Mouse (Mus musculus) CH12.LX (cell line): ENCODE data around the gene Gpatch2. TPM values are rescaled to one million over a fixed set of nuclear protein-coding genes. Genes with fewer than 3 reads are reported as not detected.

ENCODE experiments used
- DNase-seq: peaks from one replicate; pipeline ENCODE4 v3.0.0-alpha.2; 2013; ENCODE audit errors: extremely low read depth
- H3K27ac ChIP-seq: 2 replicates; pipeline ENCODE4 v1.5.1; 2012; ENCODE audit warnings: low read depth, mild to moderate bottlenecking, control low read depth, moderate library complexity; ENCODE audit not compliant: insufficient read depth
- H3K27me3 ChIP-seq: replicated peaks from 2 replicates; pipeline ENCODE3; 2012; ENCODE audit warnings: inconsistent platforms
- H3K36me3 ChIP-seq, 2 experiments: replicated peaks in 1 of 2; 2 replicates each; pipeline versions ENCODE3 to v1.6.1; 2012; ENCODE audit warnings: inconsistent platforms in 1 of 2, low read length in 1 of 2, mild to moderate bottlenecking in 1 of 2, mixed read lengths in 1 of 2, moderate library complexity in 1 of 2; ENCODE audit not compliant: control insufficient read depth in 1 of 2, insufficient read depth in 1 of 2
- H3K4me1 ChIP-seq, 2 experiments: 2 replicates each; pipeline ENCODE4 v1.6.1; 2012; ENCODE audit warnings: inconsistent platforms in 1 of 2, moderate library complexity in 1 of 2; ENCODE audit not compliant: insufficient read depth in 2 of 2, control insufficient read depth in 1 of 2
- H3K4me2 ChIP-seq: 2 replicates; pipeline ENCODE4 v1.6.1; 2012; ENCODE audit warnings: low read depth, mild to moderate bottlenecking, control low read depth; ENCODE audit not compliant: poor library complexity, insufficient read depth, severe bottlenecking
- H3K4me3 ChIP-seq, 3 experiments: fragments of 150-350 bp in 1 of 3; sonication (generic) in 1 of 3; replicated peaks in 1 of 3; 2 replicates each; pipeline versions ENCODE3 to v1.5.1; 2011 to 2012; ENCODE audit warnings: low read depth in 2 of 3, low read length in 2 of 3, mild to moderate bottlenecking in 2 of 3, moderate library complexity in 2 of 3, control low read depth in 1 of 3, improper control_type of control experiment in 1 of 3, inconsistent platforms in 1 of 3, mixed read lengths in 1 of 3; ENCODE audit not compliant: poor library complexity in 1 of 3
- H3K79me2 ChIP-seq: replicated peaks from 2 replicates; pipeline ENCODE4 v1.6.1; 2012; ENCODE audit warnings: mild to moderate bottlenecking, moderate library complexity; ENCODE audit not compliant: control insufficient read depth, poor library complexity, insufficient read depth, severe bottlenecking; ENCODE audit errors: extremely low read depth
- H3K9ac ChIP-seq: 2 replicates; pipeline ENCODE4 v1.6.1; 2012; ENCODE audit warnings: low read depth, mild to moderate bottlenecking, control low read depth, moderate library complexity; ENCODE audit not compliant: insufficient read depth
- H3K9me3 ChIP-seq: replicated peaks from 2 replicates; pipeline ENCODE3; 2012; ENCODE audit warnings: low read length, inconsistent platforms, mixed read lengths
- CHD2 ChIP-seq: IDR thresholded peaks from 2 replicates; pipeline ENCODE4 v1.6.1; 2011; ENCODE audit warnings: low read length, improper control_type of control experiment
- ELF1 ChIP-seq: IDR thresholded peaks from 2 replicates; pipeline ENCODE4 v1.6.1; 2014; ENCODE audit warnings: low read depth, mild to moderate bottlenecking, inconsistent platforms, low read length, improper control_type of control experiment
- ETS1 ChIP-seq: conservative IDR thresholded peaks from 2 replicates; pipeline ENCODE4 v1.6.1; 2012; ENCODE audit warnings: low read depth, mild to moderate bottlenecking, inconsistent platforms, low read length, improper control_type of control experiment, moderate library complexity
- JUND ChIP-seq: conservative IDR thresholded peaks from 2 replicates; pipeline ENCODE4 v1.6.1; 2011; ENCODE audit warnings: low read depth, low read length, improper control_type of control experiment
- MYC ChIP-seq: IDR thresholded peaks from 2 replicates; pipeline ENCODE4 v1.6.1; 2011; ENCODE audit warnings: low read depth, mild to moderate bottlenecking, improper control_type of control experiment, low read length
- NELFE ChIP-seq: IDR thresholded peaks from 2 replicates; pipeline ENCODE4 v1.6.1; 2011; ENCODE audit warnings: low read depth, low read length, improper control_type of control experiment
- POLR2A ChIP-seq: IDR thresholded peaks from 2 replicates; pipeline ENCODE4 v1.6.1; 2011; ENCODE audit warnings: low read depth, mild to moderate bottlenecking, improper control_type of control experiment, low read length
- POLR2AphosphoS2 ChIP-seq: IDR thresholded peaks from 2 replicates; pipeline ENCODE4 v1.6.1; 2011; ENCODE audit warnings: low read depth, low read length, improper control_type of control experiment
- TCF12 ChIP-seq: IDR thresholded peaks from 2 replicates; pipeline ENCODE4 v1.6.1; 2014; ENCODE audit warnings: low read depth, mild to moderate bottlenecking, inconsistent platforms, low read length, improper control_type of control experiment
- UBTF ChIP-seq: IDR thresholded peaks from 2 replicates; pipeline ENCODE4 v1.6.1; 2012; ENCODE audit warnings: low read depth, mild to moderate bottlenecking, inconsistent platforms, low read length, improper control_type of control experiment, moderate library complexity
- USF2 ChIP-seq: conservative IDR thresholded peaks from 2 replicates; pipeline ENCODE4 v1.6.1; 2011; ENCODE audit warnings: low read depth, low read length, improper control_type of control experiment
- ZKSCAN1 ChIP-seq: IDR thresholded peaks from 2 replicates; pipeline ENCODE4 v1.6.1; 2012; ENCODE audit warnings: low read depth, inconsistent platforms, low read length, improper control_type of control experiment, borderline replicate concordance
- dilution Hi-C: fragments of 300-500 bp; cut with MboI; formaldehyde crosslinking; loops from 2 replicates; pipeline ENCODE4 v1.14.3; 2020; ENCODE audit warnings: low sequenced_read_pairs; ENCODE audit not compliant: extremely low pct_unique_long_range_greater_than_20kb, extremely low pct_ligation_motif_present
- in situ Hi-C: fragments of 300-500 bp; cut with MboI; formaldehyde crosslinking; loops from 3 replicates; pipeline ENCODE4 v1.14.3; 2019; ENCODE audit warnings: low sequenced_read_pairs, low pct_ligation_motif_present, low pct_unique_long_range_greater_than_20kb, mixed read lengths
- polyA plus RNA-seq: library from polyadenylated mRNA; unstranded; fragments of >175 nt; gene quantifications from 2 replicates; pipeline ENCODE4 v1.2.1, GENCODE M21; 2012; ENCODE audit warnings: low read depth; ENCODE audit not compliant: insufficient read length
- total RNA-seq, 2 experiments: library from RNA; depleted of rRNA; stranded (reverse); fragments of 300-350 nt in 1 of 2; fragments of >200 nt in 1 of 2; gene quantifications; 2 replicates each; pipeline ENCODE4 v1.2.3; 2012 to 2014

Gpatch2 gene
- total and polyA plus RNA-seq, 3 experiments: 14.1 to 17.0 (median 15.4) TPM

DNA sequence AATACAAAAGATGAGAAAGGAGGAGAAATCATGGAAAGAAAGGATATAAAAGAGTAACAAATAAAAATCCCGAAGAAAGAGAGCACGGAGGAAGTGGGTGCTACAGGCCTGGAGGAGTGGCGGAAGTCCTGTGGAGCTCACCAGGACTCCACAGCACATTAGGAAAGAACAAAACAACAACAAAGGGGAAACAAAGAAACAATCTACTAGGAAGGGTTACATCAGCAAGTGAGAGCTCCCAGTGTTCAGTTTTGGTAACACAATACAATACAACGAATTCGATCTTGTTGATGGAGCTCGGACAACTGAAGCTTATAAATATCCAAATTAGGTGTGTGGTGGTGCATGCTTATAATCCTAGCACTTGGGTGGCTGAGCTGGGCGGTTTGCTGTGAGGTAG, 45.7 kb upstream of the Gpatch2 start:
- no peak overlapping the region for H3K4me2 ChIP-seq
- no peak overlapping the region for H3K9ac ChIP-seq
- in situ Hi-C loops: no loop called here
- H3K79me2 ChIP-seq: no peaks in the 10 kb centered on the region
- no peaks in the 10 kb centered on the region for H3K27me3 ChIP-seq
- no peaks in the 10 kb centered on the region for H3K36me3 ChIP-seq
- H3K9me3 ChIP-seq: no peaks in the 10 kb centered on the region
- TF ChIP-seq ELF1 (no peak), POLR2AphosphoS2 (no peak), ETS1 (no peak), UBTF (no peak), TCF12 (no peak), MYC (no peak), JUND (no peak), NELFE (no peak)
- TF ChIP-seq, all 38 proteins: peak for 0
- Histone ChIP-seq H3K4me1 (no peaks in the 10 kb centered on the region), H3K27ac (no peak overlapping the region), H3K4me3 (no peak overlapping the region)
- dilution Hi-C loops: no loop called here
- DNase-seq: no peak

GRCm38 (mm10) chr1:187170361-187170760, 44.9 kb upstream of the Gpatch2 start:
- no peaks in the 10 kb centered on the region for H3K4me1 ChIP-seq
- H3K27me3 ChIP-seq: no peaks in the 10 kb centered on the region
- H3K27ac ChIP-seq: no peak overlapping the region
- TF ChIP-seq TCF12: no peak
- no peak for TF ChIP-seq POLR2AphosphoS2
- no peak for TF ChIP-seq ETS1
- TF ChIP-seq POLR2A: no peak
- no peak for TF ChIP-seq USF2
- no peak for TF ChIP-seq CHD2
- TF ChIP-seq NELFE: no peak
- no peak for TF ChIP-seq ZKSCAN1
- no peaks in the 10 kb centered on the region for H3K79me2 ChIP-seq
- dilution Hi-C loops: no loop called here
- H3K9ac ChIP-seq: no peak overlapping the region
- no peak overlapping the region for H3K4me3 ChIP-seq
- no peaks in the 10 kb centered on the region for H3K36me3 ChIP-seq
- in situ Hi-C loops: no loop called here
- DNase-seq: no peak
- H3K9me3 ChIP-seq: no peaks in the 10 kb centered on the region
- no peak overlapping the region for H3K4me2 ChIP-seq

DNA sequence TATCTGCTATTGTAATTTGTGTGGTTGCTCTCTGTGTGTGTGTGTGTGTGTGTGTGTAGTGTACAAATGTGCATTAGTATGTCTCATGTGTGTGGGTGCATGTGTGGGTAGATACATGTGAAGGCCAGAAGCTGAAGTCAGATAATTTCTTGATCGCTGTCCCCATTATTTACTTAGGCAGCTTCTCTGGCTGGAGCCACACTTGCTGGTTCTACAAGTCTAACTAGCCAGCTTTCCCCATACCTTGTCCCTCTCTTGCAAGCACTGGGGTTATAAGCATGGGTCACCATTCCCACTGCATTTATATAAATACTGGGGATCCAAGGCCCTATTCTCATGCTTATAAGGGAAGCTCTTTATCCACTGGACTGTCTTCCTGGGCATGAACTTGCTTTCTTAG, 39.3 kb upstream of the Gpatch2 start:
- Histone ChIP-seq H3K36me3 (no peaks in the 10 kb centered on the region), H3K9ac (no peak overlapping the region), H3K27ac (no peak overlapping the region), H3K4me3 (no peak overlapping the region), H3K79me2 (no peaks in the 10 kb centered on the region), H3K9me3 (no peaks in the 10 kb centered on the region), H3K4me2 (no peak overlapping the region), H3K4me1 (no peaks in the 10 kb centered on the region), H3K27me3 (no peaks in the 10 kb centered on the region)
- dilution Hi-C loops: no loop called here
- DNase-seq: no peak
- in situ Hi-C loops: no loop called here
- no peak for TF ChIP-seq USF2
